Mouse (Mus musculus): ENCODE measurements around the gene Mpi.
A peak's percentile ranks its signal among the peaks of the same experiment; 100 is the strongest.

Mpi gene

DNA sequence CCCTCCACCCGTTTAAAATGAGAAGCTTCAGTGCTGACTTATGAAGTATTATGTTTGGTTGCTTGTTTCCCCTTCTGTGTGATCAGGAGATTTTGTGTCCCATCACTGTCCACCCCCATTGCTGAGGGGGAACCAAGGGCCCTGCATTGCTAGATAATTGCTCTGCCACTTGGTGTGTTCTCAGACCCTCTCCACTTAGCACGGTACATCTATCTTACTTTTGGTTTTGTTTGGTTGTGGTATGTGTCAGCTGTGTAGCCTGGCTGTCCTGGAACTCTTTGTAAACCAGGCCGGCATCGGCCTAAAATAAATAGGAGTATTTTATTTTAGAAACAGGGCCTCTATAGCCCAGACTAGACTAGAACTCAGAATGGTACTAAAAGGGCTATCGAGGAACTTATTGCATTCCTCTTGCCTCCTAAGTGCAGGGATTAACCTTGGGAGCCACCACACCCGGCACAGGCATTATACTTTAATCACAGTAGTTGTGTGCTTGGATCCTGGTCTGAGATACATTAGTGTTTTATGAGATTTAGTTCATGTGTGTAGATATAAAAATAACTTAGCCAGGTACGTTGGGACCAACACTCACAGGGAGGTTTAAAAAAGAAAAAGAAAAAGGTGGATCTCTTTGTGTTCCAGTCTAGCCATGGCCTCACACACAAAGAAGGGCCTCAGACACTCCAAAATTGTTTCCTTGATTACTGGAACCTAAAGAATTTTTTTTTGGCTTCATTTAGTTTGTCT lies 30.3 kb downstream of the Mpi start:
- DNase-seq: no peak

DNA sequence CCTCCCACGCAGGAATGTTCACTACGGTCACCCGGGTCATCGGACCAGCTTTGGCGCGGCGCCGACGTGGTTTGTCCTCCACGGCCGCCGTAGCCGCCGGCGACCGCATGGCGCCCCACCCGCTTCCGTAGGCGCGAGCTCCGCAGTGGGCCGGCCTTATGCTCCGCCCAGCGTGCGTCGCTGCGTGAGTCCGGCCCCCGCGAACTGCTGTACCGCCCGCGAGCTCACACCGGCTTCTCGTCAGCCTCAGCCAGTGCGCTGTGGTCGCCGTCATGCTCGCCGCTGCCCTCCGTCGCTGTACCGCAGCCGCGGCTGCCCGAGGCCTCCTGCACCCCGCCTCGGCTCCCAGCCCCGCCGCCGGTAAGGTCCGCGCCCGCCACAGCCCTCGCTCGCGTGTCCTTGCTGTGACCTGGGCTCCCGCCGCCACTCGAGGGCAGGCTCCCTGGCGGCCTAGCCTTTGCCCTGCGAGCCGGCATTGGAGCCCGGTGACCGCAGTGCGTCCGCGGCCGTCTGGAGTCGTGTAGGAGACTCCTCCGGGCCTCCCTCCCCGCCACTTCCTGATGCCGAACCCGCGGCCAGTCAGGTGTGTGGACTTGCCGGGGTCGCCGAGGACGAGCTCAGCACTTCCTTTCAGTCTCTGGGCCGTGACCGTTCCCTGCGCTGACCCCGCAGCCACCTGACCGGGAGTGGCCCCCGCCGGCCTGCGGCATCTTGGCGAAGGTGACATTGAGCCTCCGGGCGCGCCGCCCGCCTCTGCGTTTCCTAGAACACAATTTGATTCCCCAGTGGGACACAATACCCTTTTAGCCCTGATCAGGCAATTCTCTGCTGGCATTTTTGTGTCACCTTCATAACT lies 31.3 kb downstream of the Mpi start, which contains the start of gene Cox5a:
Cox5a (plus strand) TSS at position 219 of the 856 bp plus-strand sequence.
- DNase-seq: peak; percentile 88 to 92

DNA sequence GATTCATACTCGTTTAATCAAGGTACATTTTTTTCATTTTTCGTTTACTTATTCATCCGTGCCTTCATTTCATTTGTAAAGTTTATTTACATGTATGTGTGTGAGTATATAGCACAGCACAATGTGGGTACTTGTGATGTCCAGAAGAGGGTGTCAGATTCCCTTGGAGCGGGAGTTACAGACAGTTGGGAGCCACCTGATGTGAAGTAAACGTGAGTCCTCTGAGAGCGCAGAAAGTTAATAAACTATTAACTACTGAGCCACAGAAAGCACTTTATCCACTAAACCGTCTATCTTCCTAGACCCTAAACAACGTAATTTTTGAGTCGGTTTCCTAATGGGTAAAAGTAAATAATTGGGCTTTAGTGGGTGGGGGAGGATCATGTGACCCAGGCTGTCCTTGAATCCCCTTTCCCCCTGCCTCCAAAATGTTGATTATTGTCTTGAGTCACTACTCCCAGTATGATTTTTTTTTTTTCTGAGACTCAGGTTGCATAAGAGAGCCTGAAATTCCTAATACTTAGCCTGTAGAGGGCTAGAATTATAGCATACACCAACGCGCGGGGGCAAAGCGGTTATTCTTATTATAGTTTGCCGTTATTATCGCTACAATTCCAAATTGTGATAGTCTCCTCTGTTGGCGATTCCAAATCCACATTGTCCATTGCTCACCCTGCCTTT lies 32.0 kb downstream of the Mpi start:
- DNase-seq: no peak

- DNase-seq: peak; percentile 56 to 65
These were observed 35.5 kb downstream of the Mpi start for GRCm38 (mm10) chr9:57517113-57517512.

GRCm38 (mm10) chr9:57510577-57510976 lies 42.0 kb downstream of the Mpi start:
- no peak for DNase-seq

DNA sequence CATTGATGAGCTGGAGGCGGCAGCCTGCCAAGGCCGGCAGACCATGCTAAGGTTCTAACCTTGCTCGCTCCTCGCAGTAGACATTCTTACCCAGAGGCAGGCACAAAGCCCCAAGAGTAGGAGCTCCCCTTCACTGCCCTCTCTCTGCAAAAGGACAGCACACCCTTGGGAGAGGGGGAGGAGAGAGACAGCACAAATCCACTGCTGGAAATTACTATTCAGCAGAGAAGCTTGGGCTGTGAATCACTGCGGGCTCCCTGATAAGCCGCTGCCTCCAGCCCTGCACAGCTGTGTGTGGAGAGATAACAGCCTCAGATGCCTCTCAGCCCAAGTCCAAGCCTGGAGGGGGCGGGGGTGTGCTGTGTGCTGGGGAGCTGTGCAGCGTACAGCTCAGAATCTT lies 46.9 kb downstream of the Mpi start:
- no peak for DNase-seq

GRCm38 (mm10) chr9:57504891-57505290 lies 47.7 kb downstream of the Mpi start:
- no peak for DNase-seq

DNA sequence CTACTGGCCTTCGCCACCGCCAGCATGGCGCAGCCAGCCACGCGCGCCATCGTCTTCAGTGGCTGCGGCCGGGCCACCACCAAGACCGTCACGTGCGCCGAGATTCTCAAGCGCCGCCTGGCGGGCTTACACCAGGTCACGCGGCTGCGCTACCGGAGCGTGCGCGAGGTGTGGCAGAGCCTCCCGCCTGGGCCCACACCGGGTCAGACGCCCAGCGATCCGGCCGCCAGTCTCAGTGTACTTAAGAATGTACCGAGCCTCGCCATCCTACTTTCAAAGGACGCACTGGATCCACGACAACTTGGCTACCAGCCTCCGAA lies 48.2 kb downstream of the Mpi start:
- peak; percentile 61 to 63 for DNase-seq

DNA sequence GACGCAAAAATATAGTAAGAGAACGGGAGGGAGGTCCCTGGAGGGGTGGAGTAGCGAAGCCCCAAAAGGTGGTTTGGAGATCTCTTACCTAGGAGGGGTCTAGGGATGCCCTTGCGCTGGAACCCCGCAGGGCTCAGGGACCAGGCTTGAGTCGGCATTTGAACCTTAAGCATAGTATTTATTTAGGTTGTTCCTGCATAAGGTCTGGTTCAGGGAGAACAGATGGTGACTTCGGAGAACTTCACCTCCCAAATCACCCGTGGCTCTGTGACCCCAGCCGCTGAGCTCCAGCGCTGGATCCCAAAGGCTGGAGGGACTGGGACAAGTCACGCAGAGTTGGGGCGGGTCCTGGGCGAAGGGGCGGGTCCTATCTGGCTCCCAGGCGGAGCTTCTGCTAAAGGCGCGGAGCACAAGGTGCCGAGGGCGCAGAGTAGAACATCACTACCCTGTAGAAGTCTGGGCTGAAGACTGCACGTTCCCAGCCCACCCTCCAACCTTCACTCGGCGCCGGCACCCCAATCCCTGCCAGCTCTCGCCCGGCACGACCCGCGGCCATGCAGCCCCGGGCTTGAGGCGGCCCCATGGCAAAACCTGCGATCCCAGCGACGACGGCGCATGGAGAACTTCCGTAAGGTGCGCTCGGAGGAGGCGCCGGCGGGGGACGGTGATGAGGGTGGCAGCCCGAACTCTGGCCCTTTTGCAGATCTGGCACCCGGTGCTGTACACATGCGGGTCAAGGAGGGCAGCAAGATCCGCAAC lies 48.8 kb downstream of the Mpi start, which contains the start of gene Rpp25:
Rpp25 (plus strand) TSS at position 405 of the 759 bp plus-strand sequence.
- peak; percentile 6 to 25 for DNase-seq

DNA sequence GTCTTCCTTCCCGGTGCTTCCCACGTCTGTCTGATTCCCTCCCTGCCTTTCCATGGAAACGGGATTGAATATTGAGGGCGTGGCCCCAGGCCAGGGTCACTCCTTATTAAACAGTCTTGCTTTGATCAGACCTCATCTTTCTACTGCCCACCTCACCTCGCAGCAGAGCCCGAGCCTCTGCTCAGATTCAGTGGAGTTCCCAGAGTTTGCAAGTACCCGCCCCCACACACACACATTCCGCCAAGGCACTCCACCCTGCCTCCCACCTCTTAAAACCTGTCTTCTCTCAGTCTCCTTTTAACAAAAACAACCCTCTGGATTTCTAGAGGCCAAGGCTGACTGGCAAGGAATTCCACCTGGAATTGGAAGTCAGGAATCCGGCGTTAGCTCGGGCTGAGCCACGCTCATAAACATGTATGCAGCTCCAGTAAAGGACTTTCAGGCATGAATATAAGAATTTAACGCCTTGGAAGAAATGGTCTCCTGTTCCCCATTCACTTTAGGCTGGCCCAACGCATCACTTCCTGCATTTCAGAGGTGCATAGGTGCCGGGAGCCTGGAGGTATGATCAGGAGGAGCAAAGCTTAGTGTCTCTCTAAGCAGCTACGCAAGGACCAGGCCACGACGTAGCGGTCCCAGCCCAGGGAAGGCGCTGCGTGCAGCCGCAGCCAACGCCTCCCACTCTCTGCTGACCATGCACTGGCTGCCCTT lies 49.5 kb downstream of the Mpi start:
- no peak for DNase-seq

DNA sequence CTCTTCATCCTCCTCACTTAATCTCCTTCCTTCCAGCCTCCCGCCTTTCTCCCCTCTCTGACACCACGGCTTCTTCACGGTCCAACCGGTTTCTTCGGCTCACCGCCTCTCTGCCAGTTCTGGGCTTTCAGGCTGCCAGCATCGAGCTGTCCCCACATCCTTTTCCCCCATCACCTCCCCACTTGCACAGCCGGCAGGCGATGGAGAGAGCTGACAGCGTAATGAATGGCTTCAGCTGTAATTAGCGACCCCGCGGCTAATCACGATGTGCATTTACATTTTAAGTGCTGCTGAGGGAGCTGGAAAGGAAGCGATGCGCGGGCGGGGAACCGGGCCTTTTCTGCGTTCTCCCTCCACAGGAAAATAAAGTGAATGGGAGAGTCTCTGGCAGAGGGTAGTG lies 50.7 kb downstream of the Mpi start:
- no peak for DNase-seq

- DNase-seq: no peak
These were observed 51.1 kb downstream of the Mpi start for GRCm38 (mm10) chr9:57501452-57501851.

GRCm38 (mm10) chr9:57498536-57498935 lies 54.0 kb downstream of the Mpi start:
- DNase-seq: no peak

DNA sequence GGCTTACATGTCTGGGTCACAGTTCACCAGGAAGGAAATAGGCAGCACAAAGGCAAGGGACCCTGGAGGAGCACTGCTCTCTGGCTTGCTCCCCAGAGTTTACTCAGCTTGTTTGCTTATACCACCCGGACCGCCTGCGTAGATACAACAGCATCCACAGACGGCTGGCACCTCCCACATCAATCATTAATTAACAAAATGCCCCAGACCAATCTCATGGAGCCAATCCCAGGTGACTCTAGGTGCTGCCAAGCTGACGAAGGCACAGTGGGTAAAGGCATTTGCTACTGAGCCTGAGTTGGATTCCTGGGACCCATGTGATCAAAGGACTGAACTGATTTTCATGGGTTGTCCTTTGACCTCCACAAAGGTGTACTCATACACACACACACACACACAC lies 55.3 kb downstream of the Mpi start:
- DNase-seq: no peak

- DNase-seq: no peak
These were observed 57.6 kb downstream of the Mpi start for GRCm38 (mm10) chr9:57494970-57495369.

All from thymus, postnatal 36 days (tissue).